Mouse (Mus musculus): Measurements from ENCODE around the gene Senp3.
"Not testable (repeated sequence)": the region's sequence is repeated elsewhere in the genome, so short reads cannot be mapped to it uniquely, and the experiment has no call there.

Senp3 gene

DNA sequence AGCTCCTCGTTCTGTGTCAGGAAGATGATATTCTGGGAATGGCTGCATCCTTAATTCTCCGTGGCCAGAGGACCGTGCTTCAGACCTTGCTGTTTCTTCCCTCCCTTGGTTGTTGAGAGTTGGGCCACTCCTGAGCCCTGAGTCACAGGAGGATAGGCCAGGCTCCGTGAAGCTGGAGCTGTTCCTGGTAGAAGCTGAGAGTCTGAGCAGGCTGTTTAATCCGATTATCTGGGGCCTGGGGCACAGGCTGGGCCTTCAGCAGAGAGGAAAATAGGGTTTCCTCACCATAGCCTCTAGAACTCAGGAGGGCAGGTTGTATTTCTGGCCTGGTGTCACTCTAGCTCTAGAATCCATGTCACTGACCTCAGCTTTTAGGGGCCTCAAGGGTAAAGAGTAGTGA is 28.5 kb downstream of the Senp3 start:
- DNase-seq (ENCODE audit: low spot score) = no peak

DNA sequence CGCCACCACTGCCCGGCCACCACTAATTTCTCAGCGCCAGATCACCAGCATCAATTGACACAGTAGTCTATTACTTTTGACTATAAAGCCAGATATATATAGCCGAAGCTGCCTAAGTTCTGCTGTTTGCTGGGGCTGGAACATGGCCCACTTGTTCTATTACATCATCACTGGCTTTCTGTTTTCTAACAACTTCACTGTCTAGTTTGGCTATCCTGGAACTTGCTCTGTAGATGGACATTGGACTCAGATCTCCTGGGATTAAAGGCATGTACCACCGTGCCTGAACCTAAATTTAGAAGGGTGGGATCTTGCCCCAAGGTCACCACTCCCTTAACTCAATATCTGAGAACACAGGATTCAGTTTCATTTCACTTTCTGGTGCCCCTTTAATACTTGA is 36.0 kb downstream of the Senp3 start:
- no peak for DNase-seq (ENCODE audit: low spot score)

DNA sequence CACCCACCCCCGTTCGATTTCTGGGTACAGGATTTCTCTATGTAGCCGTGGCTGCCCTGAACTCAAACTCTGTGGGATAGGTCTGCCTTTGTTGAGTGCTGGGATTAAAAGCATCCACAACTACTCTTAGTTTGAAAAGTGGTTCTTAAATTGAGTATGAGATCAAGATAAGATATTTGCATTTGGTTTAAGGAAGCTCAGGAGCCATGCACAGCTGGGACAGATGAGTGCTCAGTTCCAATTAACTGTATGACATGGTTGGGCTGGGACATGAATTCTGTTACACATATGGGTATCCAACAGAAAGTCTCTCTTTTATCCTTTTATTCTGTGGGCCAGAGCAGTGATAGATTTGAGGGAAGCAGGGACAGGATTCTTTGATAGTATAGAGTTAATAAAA is 46.4 kb downstream of the Senp3 start:
- DNase-seq (ENCODE audit: low spot score) = no peak

DNA sequence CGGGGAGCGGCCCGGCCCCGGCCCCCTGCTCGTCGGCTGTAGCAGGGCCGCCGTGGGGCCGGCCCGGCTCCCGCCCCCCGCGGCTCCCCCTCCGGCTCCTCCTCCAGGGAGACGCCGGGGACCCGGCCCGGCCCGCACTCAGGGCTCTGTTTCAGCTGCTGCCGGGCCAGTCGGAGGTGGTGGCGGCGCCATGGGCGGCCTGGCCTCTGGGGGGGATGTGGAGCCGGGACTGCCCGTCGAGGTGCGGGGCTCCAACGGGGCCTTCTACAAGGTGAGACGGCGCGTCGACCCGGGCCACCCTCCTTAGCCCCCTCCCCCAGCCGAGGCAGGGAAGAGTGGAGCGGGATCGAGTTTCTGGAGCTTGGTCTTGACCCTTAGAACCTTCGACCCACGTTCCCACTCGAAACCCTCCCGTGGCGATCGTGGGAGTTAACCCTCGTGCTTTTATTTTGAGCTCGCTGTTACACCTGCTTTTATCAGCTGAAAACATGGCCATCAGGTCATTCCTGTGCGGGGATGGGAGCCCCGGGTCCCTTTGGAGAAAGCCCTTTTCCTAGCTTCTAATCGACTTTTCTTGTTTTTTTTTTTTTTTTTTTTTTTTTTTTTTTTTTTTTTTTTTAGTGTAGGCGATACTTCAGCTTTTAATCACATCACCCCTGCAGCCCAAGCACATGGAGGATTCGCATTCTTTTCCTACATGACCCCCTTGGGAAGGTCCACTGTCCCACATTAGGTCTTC is 48.6 kb downstream of the Senp3 start:
- peak; percentile 42 for DNase-seq (ENCODE audit: low spot score)

DNA sequence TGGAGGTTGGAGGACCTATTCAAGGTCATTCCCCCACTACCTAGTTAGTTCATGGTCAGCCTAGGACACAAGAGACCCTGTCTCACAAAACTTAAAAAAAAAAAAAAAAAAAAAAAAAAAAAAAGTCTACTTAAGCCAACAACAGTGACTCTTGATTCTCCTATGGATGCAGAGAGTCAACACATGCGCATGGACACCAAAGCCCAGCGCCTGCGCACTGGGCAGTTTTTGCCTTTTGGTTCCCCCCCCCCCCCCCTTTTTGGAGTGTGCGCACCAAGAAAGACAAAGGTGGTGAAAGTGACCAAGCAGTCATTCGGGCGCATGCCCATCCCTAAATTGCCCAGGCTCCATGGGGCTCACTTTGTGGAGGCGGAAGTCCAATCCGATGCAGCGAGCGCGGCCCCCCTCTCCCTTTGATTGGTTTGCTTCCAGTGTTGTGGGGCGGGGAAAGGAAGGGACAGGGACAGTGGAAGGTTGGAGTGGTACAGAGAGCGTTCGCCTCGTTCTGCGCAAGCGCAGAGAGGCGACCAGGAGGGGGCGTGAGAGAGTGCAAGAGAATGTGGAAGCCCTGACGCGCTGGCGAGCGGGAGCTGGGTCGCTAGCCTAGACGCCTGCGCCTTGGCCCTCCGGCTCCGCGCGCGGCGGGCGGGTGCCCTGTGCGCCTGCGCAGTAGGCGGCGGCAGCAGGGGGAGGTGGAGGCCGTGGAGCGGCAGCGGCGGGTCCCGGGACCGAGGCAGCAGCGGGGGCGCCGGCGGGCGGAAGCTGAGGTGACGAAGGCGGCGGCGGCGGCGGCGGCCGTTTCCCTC is 49.4 kb downstream of the Senp3 start, which contains the start of gene Fxr2:
Fxr2 (plus strand) TSS at position 707 of the 806 bp plus-strand sequence.
- peak; percentile 100 for DNase-seq (ENCODE audit: low spot score)

DNA sequence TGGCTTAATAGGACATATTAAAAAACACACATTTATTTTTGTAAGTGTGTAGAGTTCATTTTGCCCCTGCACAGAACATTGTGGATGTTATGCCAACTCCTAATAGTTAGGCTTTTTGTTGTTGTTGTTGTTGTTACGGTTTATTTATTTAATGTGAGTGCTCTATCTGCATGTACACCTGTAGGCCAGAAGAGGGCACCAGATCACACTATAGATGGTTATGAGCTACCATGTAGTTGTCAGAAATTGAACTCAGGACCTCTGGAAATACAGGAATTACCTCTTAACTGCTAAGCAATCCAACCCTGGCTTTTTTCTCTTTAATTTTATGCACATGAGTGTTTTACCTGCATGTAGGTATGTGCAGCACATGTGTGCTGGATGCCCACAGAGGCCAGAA is 52.1 kb downstream of the Senp3 start:
- DNase-seq (ENCODE audit: low spot score) = peak; percentile 64

DNA sequence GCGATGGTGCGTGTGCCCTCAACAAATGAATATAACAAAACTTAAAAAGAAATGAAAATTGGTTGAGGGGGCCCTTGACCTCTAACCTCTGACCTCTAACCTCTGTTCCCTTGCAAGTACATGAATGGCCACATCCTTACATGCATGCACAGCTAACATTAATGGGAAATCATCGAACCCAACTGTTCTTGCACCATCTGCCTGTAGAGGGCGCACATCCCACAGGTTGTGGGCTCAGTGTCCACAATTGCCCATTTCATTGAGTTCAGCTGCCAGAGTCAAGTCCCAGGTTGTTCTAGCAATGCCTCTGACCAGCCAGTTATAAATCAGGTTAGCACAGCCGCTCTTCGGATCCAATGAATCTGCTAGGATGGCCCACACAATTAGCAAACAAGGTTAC is 53.6 kb downstream of the Senp3 start:
- peak; percentile 86 for DNase-seq (ENCODE audit: low spot score)

DNA sequence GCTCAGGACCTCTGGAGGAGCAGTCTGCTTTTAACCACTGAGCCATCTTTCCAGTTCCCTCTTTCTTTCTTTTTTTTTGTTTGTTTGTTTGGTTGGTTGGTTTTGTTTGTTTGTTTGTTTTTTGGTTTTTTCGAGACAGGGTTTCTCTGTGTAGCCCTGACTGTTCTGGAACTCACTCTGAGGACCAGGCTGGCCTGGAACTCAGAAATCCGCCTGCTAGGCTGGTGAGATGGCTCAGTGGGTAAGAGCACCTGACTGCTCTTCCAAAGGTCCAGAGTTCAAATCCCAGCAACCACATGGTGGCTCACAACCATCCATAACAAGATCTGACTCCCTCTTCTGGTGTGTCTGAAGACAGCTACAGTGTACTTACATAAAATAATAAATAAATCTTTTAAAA is 57.5 kb downstream of the Senp3 start:
- DNase-seq (ENCODE audit: low spot score) = not testable (repeated sequence)
